Mouse (Mus musculus) small intestine, adult 2 months (tissue): ENCODE data around the gene Dtd1. TPM values are rescaled to one million over a fixed set of nuclear protein-coding genes. Genes with fewer than 3 reads are reported as not detected.
A peak's percentile ranks its signal among the peaks of the same experiment; 100 is the strongest.

Source experiments
- H3K27ac ChIP-seq: fragments of 200-500 bp; 2 replicates; pipeline ENCODE4 v1.5.1; 2012; ENCODE audit warnings: low read depth, low read length, control low read depth, inconsistent platforms; ENCODE audit not compliant: insufficient read depth
- H3K27me3 ChIP-seq: fragments of 200-500 bp; 2 replicates; pipeline ENCODE4 v1.6.1; 2012; ENCODE audit warnings: mild to moderate bottlenecking, moderate library complexity, low read length, inconsistent platforms; ENCODE audit not compliant: control insufficient read depth, insufficient read depth
- H3K36me3 ChIP-seq: fragments of 200-500 bp; 2 replicates; pipeline ENCODE4 v1.6.1; 2012; ENCODE audit warnings: mild to moderate bottlenecking, low read length, control low read depth, inconsistent platforms; ENCODE audit not compliant: control insufficient read depth, insufficient read depth
- H3K4me1 ChIP-seq: fragments of 200-500 bp; 2 replicates; pipeline ENCODE4 v1.6.1; 2012; ENCODE audit warnings: low read length, inconsistent platforms, mixed read lengths; ENCODE audit not compliant: control insufficient read depth, insufficient read depth, insufficient read length
- H3K4me3 ChIP-seq: fragments of 200-500 bp; 2 replicates; pipeline ENCODE4 v1.5.1; 2012; ENCODE audit warnings: low read depth, mild to moderate bottlenecking, control low read depth, inconsistent platforms, low read length, moderate library complexity
- CTCF ChIP-seq: fragments of 200-500 bp; IDR thresholded peaks from 2 replicates; pipeline ENCODE4 v1.5.1; 2012; ENCODE audit warnings: low read depth, mild to moderate bottlenecking, control low read depth, inconsistent platforms, low read length, moderate library complexity, mixed read lengths; ENCODE audit not compliant: insufficient replicate concordance, insufficient read length; ENCODE audit errors: extremely low read depth
- POLR2A ChIP-seq: fragments of 200-500 bp; IDR thresholded peaks from 2 replicates; pipeline ENCODE4 v1.6.1; 2012; ENCODE audit warnings: low read depth, mild to moderate bottlenecking, control low read depth, inconsistent platforms, low read length, moderate library complexity
- WGBS: fragments of 180-500 bp; shearing (Covaris S2); methylation state at CpG from one replicate; pipeline ENCODE4 v1.1.7; 2018; 5-methylcytosine and 5-hydroxymethylcytosine counted together
- polyA plus RNA-seq: library from polyadenylated mRNA; depleted of rRNA; stranded (reverse); fragments of >200 nt; gene quantifications from 2 replicates; pipeline ENCODE4 v1.2.3, GENCODE M21; 2012

The Dtd1 gene
- polyA plus RNA-seq, 1 experiment = 3.8 TPM

GRCm38 (mm10) chr2:144593951-144594651, 5.6 kb upstream of the Dtd1 start, which contains the start of gene Smim26:
TSS of gene Smim26 (plus strand) at chr2:144594054.
- H3K27ac ChIP-seq = peak within 1 kb of the TSS; percentile 59
- TF ChIP-seq POLR2A (peak; percentile 72), CTCF (no peak)
- H3K4me1 ChIP-seq = peaks cover 2% of the 10 kb centered on the region; the same call in 1 of the 2 replicates
- H3K27me3 ChIP-seq = no peaks in the 10 kb centered on the region
- peaks cover 9% of the 10 kb centered on the region for H3K36me3 ChIP-seq
- peak within 1 kb of the TSS; percentile 85 for H3K4me3 ChIP-seq
- WGBS = under 1% methylated on average over 31 of the region's 31 CpGs

DNA sequence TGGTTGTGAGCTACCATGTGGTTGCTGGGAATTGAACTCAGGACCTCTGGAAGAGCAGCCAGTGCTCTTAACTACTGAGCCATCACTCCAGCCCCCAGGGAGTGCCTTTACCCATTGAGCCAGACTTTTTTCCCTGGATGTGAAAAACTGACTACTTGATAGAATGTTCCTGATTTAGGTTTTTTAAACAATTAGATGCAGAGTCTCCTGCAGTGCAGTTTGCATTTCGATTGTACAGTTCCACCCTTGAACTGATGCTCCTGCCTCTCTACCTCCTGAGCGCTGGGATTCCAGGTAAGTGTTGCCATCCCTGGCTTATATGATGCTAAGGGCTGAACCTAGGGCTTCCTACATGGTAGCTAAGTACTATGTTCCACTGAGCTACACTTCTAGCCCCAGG, 1.7 kb upstream of the Dtd1 start:
- Histone ChIP-seq H3K36me3 (no peaks in the 10 kb centered on the region), H3K4me1 (peaks cover 2% of the 10 kb centered on the region; the same call in 1 of the 2 replicates), H3K27me3 (no peaks in the 10 kb centered on the region), H3K27ac (no peak overlapping the region), H3K4me3 (no peak overlapping the region)
- 70% methylated on average over 2 of the region's 2 CpGs for WGBS
- TF ChIP-seq CTCF = no peak
- no peak for TF ChIP-seq POLR2A

- no peak overlapping the region for H3K27ac ChIP-seq
- 88% methylated on average over 1 of the region's 1 CpGs for WGBS
Measured at GRCm38 (mm10) chr2:144601576-144601975, 1.9 kb downstream of the Dtd1 start.

GRCm38 (mm10) chr2:144613956-144614355, 14.3 kb downstream of the Dtd1 start:
- WGBS = 93% methylated on average over 6 of the region's 6 CpGs
- Histone ChIP-seq H3K36me3 (no peaks in the 10 kb centered on the region), H3K4me1 (peaks cover 3% of the 10 kb centered on the region; the same call in 1 of the 2 replicates), H3K27me3 (no peaks in the 10 kb centered on the region), H3K4me3 (no peak overlapping the region), H3K27ac (no peak overlapping the region)
- no peak for TF ChIP-seq POLR2A
- TF ChIP-seq CTCF = no peak

More at GRCm38 (mm10) chr2:144601576-144601975, 1.9 kb downstream of the Dtd1 start:
- Histone ChIP-seq H3K4me3 (no peak overlapping the region), H3K4me1 (no peaks in the 10 kb centered on the region), H3K36me3 (no peaks in the 10 kb centered on the region), H3K27me3 (no peaks in the 10 kb centered on the region)
- no peak for TF ChIP-seq CTCF
- no peak for TF ChIP-seq POLR2A

DNA sequence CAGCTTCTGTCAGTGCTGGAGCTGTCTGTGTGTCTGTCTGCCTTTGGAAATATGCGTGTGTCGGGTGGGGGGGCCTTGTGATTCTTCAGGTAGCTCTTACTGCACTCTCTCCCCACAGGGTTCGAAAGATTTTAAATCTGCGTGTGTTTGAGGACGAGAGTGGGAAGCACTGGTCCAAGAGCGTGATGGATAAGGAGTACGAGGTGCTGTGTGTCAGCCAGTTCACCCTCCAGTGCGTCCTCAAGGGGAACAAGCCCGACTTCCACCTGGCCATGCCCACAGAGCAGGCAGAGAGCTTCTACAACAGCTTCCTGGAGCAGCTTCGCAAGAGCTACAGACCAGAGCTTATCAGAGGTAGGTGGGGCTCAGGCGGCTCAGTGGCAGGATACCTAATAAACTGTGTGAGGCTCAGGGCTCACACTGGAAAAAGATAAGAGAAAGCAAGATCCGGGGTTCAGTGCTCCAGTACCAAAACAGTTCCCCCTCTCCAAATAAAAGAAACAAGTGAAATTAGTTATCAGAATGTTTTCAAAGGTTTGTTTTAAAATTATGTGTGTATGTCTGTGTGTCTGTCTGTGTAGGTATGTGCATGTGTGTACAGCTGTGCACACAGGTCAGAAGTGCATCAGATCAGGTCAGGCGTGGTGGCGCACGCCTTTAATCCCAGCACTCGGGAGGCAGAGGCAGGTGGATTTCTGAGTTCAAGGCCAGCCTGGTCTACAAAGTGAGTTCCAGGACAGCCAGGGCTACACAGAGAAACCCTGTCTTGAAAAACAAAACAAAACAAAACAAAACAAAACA, 17.6 kb downstream of the Dtd1 start:
- Histone ChIP-seq H3K36me3 (no peaks in the 10 kb centered on the region), H3K4me1 (peaks cover 3% of the 10 kb centered on the region; the same call in 1 of the 2 replicates), H3K27me3 (no peaks in the 10 kb centered on the region), H3K27ac (no peak overlapping the region), H3K4me3 (no peak overlapping the region)
- TF ChIP-seq CTCF (no peak), POLR2A (no peak)
- WGBS = 38% methylated on average over 16 of the region's 16 CpGs

DNA sequence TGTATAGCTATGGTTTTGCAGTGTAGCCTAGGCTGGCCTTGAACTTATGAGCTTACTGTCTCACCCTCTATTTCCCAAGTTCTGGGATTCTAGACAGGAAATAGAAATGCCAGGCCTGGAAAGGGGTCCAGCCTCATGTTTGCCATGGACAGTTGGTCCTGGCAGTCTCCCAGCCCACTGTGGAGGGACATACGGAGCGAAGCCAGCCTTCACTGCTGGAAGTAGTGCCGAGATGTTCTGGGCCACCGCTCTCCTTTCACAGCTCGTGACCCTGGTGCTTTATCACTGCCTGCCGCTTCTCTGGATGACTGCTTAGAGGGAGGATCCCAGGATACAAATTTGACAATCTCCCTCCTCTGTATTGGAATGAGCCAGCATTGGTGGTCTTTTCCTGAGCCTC, 21.8 kb downstream of the Dtd1 start:
- TF ChIP-seq POLR2A (no peak), CTCF (no peak)
- H3K27ac ChIP-seq = no peak overlapping the region
- no peaks in the 10 kb centered on the region for H3K27me3 ChIP-seq
- WGBS = 96% methylated on average over 6 of the region's 6 CpGs
- H3K36me3 ChIP-seq = no peaks in the 10 kb centered on the region
- peaks cover 3% of the 10 kb centered on the region; the same call in 1 of the 2 replicates for H3K4me1 ChIP-seq
- no peak overlapping the region for H3K4me3 ChIP-seq

DNA sequence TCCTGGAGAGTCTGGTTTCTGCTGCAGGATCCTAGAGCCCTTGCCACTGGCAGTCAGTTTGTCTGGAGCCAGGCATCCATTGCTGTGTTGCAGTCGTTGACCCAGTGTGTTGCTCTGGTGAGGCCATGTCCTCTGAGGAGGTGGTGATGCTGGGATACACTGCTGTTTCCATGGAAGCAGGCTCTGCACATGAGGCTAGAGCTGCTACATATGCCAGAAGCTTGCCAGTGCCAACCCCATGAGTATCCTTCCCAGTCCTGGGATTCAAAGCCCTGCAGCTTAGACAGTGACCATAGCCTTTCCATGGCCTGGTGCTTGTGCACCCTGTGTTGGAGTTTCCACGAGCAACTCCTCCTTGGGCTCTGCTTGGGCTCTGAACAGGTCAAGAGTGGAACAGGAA, 33.9 kb downstream of the Dtd1 start:
- no peak overlapping the region for H3K27ac ChIP-seq
- H3K4me3 ChIP-seq = no peak overlapping the region
- TF ChIP-seq POLR2A (no peak), CTCF (no peak)
- no peaks in the 10 kb centered on the region for H3K27me3 ChIP-seq
- WGBS = 89% methylated on average over 2 of the region's 2 CpGs
- H3K4me1 ChIP-seq = no peaks in the 10 kb centered on the region
- no peaks in the 10 kb centered on the region for H3K36me3 ChIP-seq
